Mouse (Mus musculus) forebrain, embryonic 11.5 days (tissue): ENCODE data around the gene Ets1. TPM values are rescaled to one million over a fixed set of nuclear protein-coding genes. Genes with fewer than 3 reads are reported as not detected.

Experiments used
- ATAC-seq: fragments of 200-750 bp; cut with Nextera tagmentation; replicated peaks from 2 replicates; pipeline ENCODE4 v1.8.0; 2017; ENCODE audit warnings: moderate TSS enrichment; ENCODE audit not compliant: low FRiP score
- DNase-seq: peaks from one replicate; pipeline ENCODE4 v3.0.0-alpha.2; 2017; ENCODE audit warnings: low spot score
- H3K27ac ChIP-seq: fragments of 300-500 bp; sonication (generic); 2 replicates; pipeline ENCODE4 v1.5.1; 2014; ENCODE audit warnings: low read depth, low read length
- H3K27me3 ChIP-seq: fragments of 300-500 bp; sonication (generic); 2 replicates; pipeline ENCODE4 v1.6.1; 2014; ENCODE audit warnings: mild to moderate bottlenecking, low read length, mixed read lengths; ENCODE audit not compliant: control insufficient read depth, insufficient read depth
- H3K36me3 ChIP-seq: fragments of 300-500 bp; sonication (generic); 2 replicates; pipeline ENCODE4 v1.6.1; 2014; ENCODE audit warnings: mild to moderate bottlenecking, low read length, moderate library complexity, mixed read lengths; ENCODE audit not compliant: control insufficient read depth, insufficient read depth
- H3K4me1 ChIP-seq: fragments of 300-500 bp; sonication (generic); replicated peaks from 2 replicates; pipeline ENCODE4 v1.6.1; 2014; ENCODE audit warnings: low read length, mixed read lengths; ENCODE audit not compliant: control insufficient read depth, insufficient read depth
- H3K4me2 ChIP-seq: fragments of 300-500 bp; sonication (generic); 2 replicates; pipeline ENCODE4 v1.6.1; 2014; ENCODE audit warnings: low read depth, mild to moderate bottlenecking, low read length, moderate library complexity, mixed read lengths; ENCODE audit not compliant: severe bottlenecking
- H3K4me3 ChIP-seq: fragments of 300-500 bp; sonication (generic); 2 replicates; pipeline ENCODE4 v1.5.1; 2014; ENCODE audit warnings: low read depth, low read length
- H3K9ac ChIP-seq: fragments of 300-500 bp; sonication (generic); 2 replicates; pipeline ENCODE4 v1.6.1; 2014; ENCODE audit warnings: low read length
- H3K9me3 ChIP-seq: fragments of 300-500 bp; sonication (generic); 2 replicates; pipeline ENCODE4 v1.6.1; 2016; ENCODE audit warnings: low read length, mixed read lengths; ENCODE audit not compliant: control insufficient read depth
- WGBS: fragments of 180-500 bp; shearing (Covaris S2); extraction: QIAGEN DNeasy Blood & Tissue Kit; methylation state at CpG from one replicate; pipeline ENCODE4 v1.1.7; 2014; 5-methylcytosine and 5-hydroxymethylcytosine counted together
- polyA plus RNA-seq: library from polyadenylated mRNA; unstranded; fragments of >200 nt; fragmentation: Nextera tagmentation; extraction: Ambion mirVana; gene quantifications from 2 replicates; pipeline ENCODE4 v1.2.1, GENCODE M21; 2014

Gene Ets1
- polyA plus RNA-seq, 1 experiment from 2014 or later, result 22.6 TPM

GRCm38 (mm10) chr9:32596366-32596765 lies 39.7 kb upstream of the Ets1 start:
- Histone ChIP-seq H3K4me2 (no peak overlapping the region), H3K4me3 (no peak overlapping the region), H3K27ac (no peak overlapping the region), H3K9ac (no peak overlapping the region), H3K9me3 (no peaks in the 10 kb centered on the region), H3K4me1 (peaks cover 7% of the 10 kb centered on the region; the same call in 1 of the 2 replicates), H3K27me3 (peaks cover 10% of the 10 kb centered on the region), H3K36me3 (no peaks in the 10 kb centered on the region)
- no peak for DNase-seq
- no peak for ATAC-seq
- WGBS, result 85% methylated on average over 8 of the region's 8 CpGs

DNA sequence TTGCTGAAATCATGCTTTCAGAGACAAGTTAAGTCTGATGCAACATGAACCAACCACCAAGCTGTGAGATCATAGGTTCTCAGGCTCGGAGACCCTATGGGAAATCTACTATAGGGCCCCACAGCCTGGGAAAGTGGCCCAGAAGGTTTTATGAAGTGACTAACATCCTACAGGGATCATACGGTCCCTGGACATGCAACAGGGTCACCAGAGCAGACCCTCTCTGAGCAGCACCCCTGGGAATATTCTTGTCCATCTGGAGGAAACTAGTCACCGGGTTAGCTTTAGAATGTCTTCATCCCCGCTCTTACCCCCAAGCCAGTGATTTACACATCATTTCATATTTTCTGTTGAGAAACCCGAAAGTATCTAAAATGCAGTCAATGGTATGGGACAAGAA lies 34.1 kb upstream of the Ets1 start:
- no peak overlapping the region for H3K9ac ChIP-seq
- H3K27me3 ChIP-seq, result no peaks in the 10 kb centered on the region
- no peak overlapping the region for H3K4me2 ChIP-seq
- no peak overlapping the region for H3K27ac ChIP-seq
- H3K4me3 ChIP-seq, result no peak overlapping the region
- H3K9me3 ChIP-seq, result no peaks in the 10 kb centered on the region
- DNase-seq, result no peak
- ATAC-seq, result no peak
- no peaks in the 10 kb centered on the region for H3K4me1 ChIP-seq
- WGBS, result 92% methylated on average over 5 of the region's 5 CpGs
- no peaks in the 10 kb centered on the region for H3K36me3 ChIP-seq

DNA sequence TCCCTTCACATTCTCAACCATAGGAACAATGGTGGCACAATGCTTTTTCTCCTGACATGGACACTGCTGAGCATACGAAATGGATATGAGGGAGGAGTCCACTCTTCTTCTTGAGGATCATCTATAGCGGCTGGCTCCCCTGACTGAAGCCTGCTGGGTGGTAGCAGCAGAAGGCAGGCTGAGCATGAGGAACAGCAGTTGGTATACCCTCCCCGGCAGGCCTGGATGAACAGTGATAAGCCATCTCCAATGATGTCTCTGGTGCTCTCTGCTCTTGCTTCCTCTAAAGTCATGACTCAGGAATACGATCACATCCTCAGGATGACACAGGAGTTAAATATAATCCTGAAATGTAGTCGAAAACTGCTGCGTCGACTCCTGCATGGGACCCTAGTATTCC lies 32.9 kb upstream of the Ets1 start:
- Histone ChIP-seq H3K4me1 (no peaks in the 10 kb centered on the region), H3K4me3 (no peak overlapping the region), H3K36me3 (no peaks in the 10 kb centered on the region), H3K27me3 (no peaks in the 10 kb centered on the region), H3K27ac (no peak overlapping the region), H3K4me2 (no peak overlapping the region), H3K9me3 (no peaks in the 10 kb centered on the region), H3K9ac (no peak overlapping the region)
- ATAC-seq, result no peak
- no peak for DNase-seq
- WGBS, result 86% methylated on average over 7 of the region's 7 CpGs

DNA sequence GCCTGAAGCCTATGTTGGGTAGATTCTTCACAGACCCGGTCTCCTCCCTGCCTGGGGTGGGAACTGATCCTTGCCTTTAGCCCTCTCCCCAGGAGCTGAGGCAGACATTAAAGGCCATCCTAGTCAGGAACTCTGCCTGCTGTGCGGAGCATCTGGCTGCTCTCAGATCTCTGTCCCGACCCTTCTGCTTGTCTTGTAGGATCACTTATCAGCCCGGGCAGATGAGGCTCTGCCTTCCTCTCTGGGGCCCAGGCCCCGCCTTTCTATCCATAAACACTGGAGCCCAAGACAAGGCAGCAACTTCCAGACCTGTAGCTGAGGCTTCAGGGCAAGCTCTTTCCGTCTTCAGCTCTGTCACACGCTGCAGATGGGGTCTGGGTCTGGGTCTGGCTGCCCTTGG lies 28.8 kb upstream of the Ets1 start:
- Histone ChIP-seq H3K36me3 (no peaks in the 10 kb centered on the region), H3K4me1 (no peaks in the 10 kb centered on the region), H3K4me2 (no peak overlapping the region), H3K4me3 (no peak overlapping the region), H3K9me3 (no peaks in the 10 kb centered on the region), H3K9ac (no peak overlapping the region), H3K27ac (0 out of 2 replicates have a peak overlapping the region, but pooled peaks have one; percentile 12), H3K27me3 (no peaks in the 10 kb centered on the region)
- DNase-seq (no peak), ATAC-seq (no peak)
- 24% methylated on average over 7 of the region's 7 CpGs for WGBS

GRCm38 (mm10) chr9:32608831-32609610 lies 27.0 kb upstream of the Ets1 start:
- H3K4me1 ChIP-seq, result no peaks in the 10 kb centered on the region
- no peak overlapping the region for H3K4me3 ChIP-seq
- no peak overlapping the region for H3K9ac ChIP-seq
- DNase-seq (no peak), ATAC-seq (no peak)
- 85% methylated on average over 10 of the region's 10 CpGs for WGBS
- H3K27ac ChIP-seq, result no peak overlapping the region
- H3K36me3 ChIP-seq, result no peaks in the 10 kb centered on the region
- no peak overlapping the region for H3K4me2 ChIP-seq
- 0 out of 2 replicates have a peak, but pooled peaks cover 2% of the 10 kb centered on the region for H3K27me3 ChIP-seq
- no peaks in the 10 kb centered on the region for H3K9me3 ChIP-seq

GRCm38 (mm10) chr9:32610218-32610617 lies 25.8 kb upstream of the Ets1 start:
- Histone ChIP-seq H3K27me3 (0 out of 2 replicates have a peak, but pooled peaks cover 2% of the 10 kb centered on the region), H3K4me1 (no peaks in the 10 kb centered on the region), H3K4me3 (no peak overlapping the region), H3K9me3 (no peaks in the 10 kb centered on the region), H3K27ac (no peak overlapping the region), H3K9ac (no peak overlapping the region), H3K4me2 (no peak overlapping the region), H3K36me3 (no peaks in the 10 kb centered on the region)
- no peak for ATAC-seq
- DNase-seq, result no peak
- WGBS, result 87% methylated on average over 8 of the region's 8 CpGs

- whole genome bisulfite sequencing, result 75% methylated on average over 4 of the region's 4 CpGs
- ATAC-seq, result no peak
- Histone ChIP-seq H3K4me1 (no peaks in the 10 kb centered on the region), H3K9me3 (no peaks in the 10 kb centered on the region), H3K4me3 (no peak overlapping the region), H3K27me3 (0 out of 2 replicates have a peak, but pooled peaks cover 2% of the 10 kb centered on the region), H3K9ac (no peak overlapping the region), H3K36me3 (no peaks in the 10 kb centered on the region), H3K27ac (no peak overlapping the region), H3K4me2 (no peak overlapping the region)
- DNase-seq, result no peak
These were observed 25.4 kb upstream of the Ets1 start for GRCm38 (mm10) chr9:32610631-32611030.

- DNase-seq (no peak), ATAC-seq (no peak)
- Histone ChIP-seq H3K4me3 (no peak overlapping the region), H3K9me3 (no peaks in the 10 kb centered on the region), H3K4me2 (no peak overlapping the region), H3K27me3 (0 out of 2 replicates have a peak, but pooled peaks cover 2% of the 10 kb centered on the region), H3K4me1 (no peaks in the 10 kb centered on the region), H3K36me3 (no peaks in the 10 kb centered on the region), H3K9ac (no peak overlapping the region), H3K27ac (no peak overlapping the region)
- WGBS, result 88% methylated on average over 4 of the region's 4 CpGs
These were observed 24.7 kb upstream of the Ets1 start for GRCm38 (mm10) chr9:32611340-32611739.

GRCm38 (mm10) chr9:32612426-32612825 lies 23.6 kb upstream of the Ets1 start:
- Histone ChIP-seq H3K9ac (no peak overlapping the region), H3K36me3 (no peaks in the 10 kb centered on the region), H3K27ac (no peak overlapping the region), H3K4me3 (no peak overlapping the region), H3K27me3 (0 out of 2 replicates have a peak, but pooled peaks cover 2% of the 10 kb centered on the region), H3K4me1 (no peaks in the 10 kb centered on the region), H3K4me2 (no peak overlapping the region), H3K9me3 (no peaks in the 10 kb centered on the region)
- DNase-seq (no peak), ATAC-seq (no peak)
- WGBS, result 88% methylated on average over 5 of the region's 5 CpGs
